Mouse (Mus musculus): ENCODE measurements at regions not wholly inside any gene's neighbourhood (a gene's known extent, or its start where the extent isn't known, plus 50 kb on each side); places are given as distances from the start of the nearest gene placed in this dataset.

DNA sequence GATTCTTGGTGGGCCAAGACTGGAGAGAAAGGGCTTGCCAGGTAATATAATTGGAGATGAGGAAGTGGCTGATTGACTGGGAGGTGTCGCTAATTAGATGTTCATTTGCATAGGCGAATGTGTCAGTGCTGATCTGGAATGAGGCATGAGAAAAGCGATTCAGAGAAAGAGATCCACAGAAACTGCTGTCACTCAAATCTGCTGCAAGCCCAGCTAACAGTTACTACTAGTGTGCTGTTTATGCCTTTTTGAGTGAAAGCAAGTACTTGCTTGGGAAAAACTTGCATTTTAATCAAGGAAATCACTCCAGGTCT is 331.6 kb downstream of the Isl1 start:
- H3K27ac ChIP-seq (ENCODE audit: insufficient read depth, low read depth, low read length, poor library complexity, severe bottlenecking), result no peak overlapping the region
- H3K4me1 ChIP-seq (ENCODE audit: control insufficient read depth in 2 of 2, insufficient read depth in 2 of 2, low read length in 2 of 2, poor library complexity in 1 of 2), result no peaks in the 10 kb centered on the region
- TF ChIP-seq MAFK (IDR thresholded peaks at IDR 0.05; ENCODE audit: insufficient read depth, low read depth, low read length) (no peak), ZNF384 (IDR thresholded peaks at IDR 0.05; ENCODE audit: low read depth, low read length) (no peak), HCFC1 (IDR thresholded peaks at IDR 0.05; ENCODE audit: borderline replicate concordance, insufficient read depth, low read length) (no peak), CHD2 (IDR thresholded peaks at IDR 0.05; ENCODE audit: low read depth, low read length) (no peak), ZC3H11A (IDR thresholded peaks at IDR 0.05; ENCODE audit: borderline replicate concordance, low read depth, low read length) (no peak)
- in situ Hi-C loops (cut with MboI; ENCODE audit: low sequenced_read_pairs in 2 of 2, unreplicated experiment in 2 of 2), result no loop called here
- DNase-seq (ENCODE audit: low read depth, low spot score), result no peak
- no peak overlapping the region for H3K4me3 ChIP-seq (ENCODE audit: insufficient read depth in 1 of 2, low read depth in 1 of 2, low read length in 2 of 2, poor library complexity in 1 of 2, severe bottlenecking in 1 of 2)
- no peak overlapping the region for H3K9ac ChIP-seq (ENCODE audit: insufficient read depth, low read depth, low read length, poor library complexity, severe bottlenecking)
- no peaks in the 10 kb centered on the region for H3K36me3 ChIP-seq (ENCODE audit: control insufficient read depth, insufficient read depth, low read length, poor library complexity, severe bottlenecking)
- H3K9me3 ChIP-seq (ENCODE audit: control insufficient read depth, insufficient read depth, low read depth, low read length), result no peaks in the 10 kb centered on the region

DNA sequence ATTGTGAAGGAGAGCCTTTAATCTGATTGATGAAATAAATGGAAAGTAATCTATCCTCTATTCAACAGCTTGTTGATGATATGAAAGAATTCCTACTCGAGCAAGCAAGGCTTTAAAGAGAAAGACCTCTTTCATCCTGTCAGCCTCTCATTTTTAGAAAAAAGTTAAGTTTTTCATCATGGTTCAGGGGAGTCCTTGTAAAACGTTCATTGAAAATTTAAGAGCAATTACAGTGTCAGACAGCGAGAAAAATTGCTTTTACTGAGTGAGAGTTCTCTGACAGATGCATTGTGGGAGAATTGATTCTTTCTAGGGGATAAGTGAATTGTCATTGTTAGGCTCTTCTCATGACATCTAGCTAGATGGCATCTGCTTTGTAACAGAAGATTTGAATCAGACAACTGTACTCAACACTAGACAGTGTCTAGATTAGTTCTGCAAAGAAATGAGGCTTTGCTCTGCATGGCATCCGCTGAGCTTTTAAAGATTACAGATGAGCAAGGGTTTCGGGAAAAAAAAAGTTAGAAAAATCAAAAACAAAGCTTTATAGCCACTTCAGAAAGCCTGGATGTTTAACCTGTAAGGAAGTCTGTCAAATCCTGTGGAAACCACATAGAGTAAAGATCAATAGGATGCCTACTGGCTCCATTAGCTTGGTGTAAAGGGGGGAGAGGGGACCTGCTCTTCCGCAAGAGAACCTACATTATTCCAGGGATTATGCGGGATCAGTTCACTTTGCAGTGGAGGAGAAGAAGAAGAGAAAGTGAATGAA is 332.2 kb downstream of the Isl1 start:
- Histone ChIP-seq H3K36me3 (ENCODE audit: control insufficient read depth, insufficient read depth, low read length, poor library complexity, severe bottlenecking) (no peaks in the 10 kb centered on the region), H3K27ac (ENCODE audit: insufficient read depth, low read depth, low read length, poor library complexity, severe bottlenecking) (no peak overlapping the region), H3K4me1 (ENCODE audit: control insufficient read depth in 2 of 2, insufficient read depth in 2 of 2, low read length in 2 of 2, poor library complexity in 1 of 2) (no peaks in the 10 kb centered on the region), H3K9ac (ENCODE audit: insufficient read depth, low read depth, low read length, poor library complexity, severe bottlenecking) (no peak overlapping the region), H3K9me3 (ENCODE audit: control insufficient read depth, insufficient read depth, low read depth, low read length) (no peaks in the 10 kb centered on the region), H3K4me3 (ENCODE audit: insufficient read depth in 1 of 2, low read depth in 1 of 2, low read length in 2 of 2, poor library complexity in 1 of 2, severe bottlenecking in 1 of 2) (no peak overlapping the region)
- TF ChIP-seq ZNF384 (IDR thresholded peaks at IDR 0.05; ENCODE audit: low read depth, low read length) (no peak), MAFK (IDR thresholded peaks at IDR 0.05; ENCODE audit: insufficient read depth, low read depth, low read length) (no peak), ZC3H11A (IDR thresholded peaks at IDR 0.05; ENCODE audit: borderline replicate concordance, low read depth, low read length) (no peak), CHD2 (IDR thresholded peaks at IDR 0.05; ENCODE audit: low read depth, low read length) (no peak), HCFC1 (IDR thresholded peaks at IDR 0.05; ENCODE audit: borderline replicate concordance, insufficient read depth, low read length) (no peak)
- in situ Hi-C loops (cut with MboI; ENCODE audit: low sequenced_read_pairs in 2 of 2, unreplicated experiment in 2 of 2), result no loop called here
- DNase-seq (ENCODE audit: low read depth, low spot score), result no peak

All from ES-E14 (cell line).